Mouse (Mus musculus) midbrain, embryonic 15.5 days (tissue): ENCODE measurements around the gene Dmrtc1c2. TPM values are rescaled to one million over a fixed set of nuclear protein-coding genes. Genes with fewer than 3 reads are reported as not detected.
"Not testable (repeated sequence)": the region's sequence is repeated elsewhere in the genome, so short reads cannot be mapped to it uniquely, and the experiment has no call there.

Experiments used
- ATAC-seq: fragments of 200-750 bp; cut with Nextera tagmentation; replicated peaks from 2 replicates; pipeline ENCODE4 v1.8.0; 2017; ENCODE audit warnings: moderate TSS enrichment
- H3K27ac ChIP-seq: fragments of 300-500 bp; sonication (generic); 2 replicates; pipeline ENCODE4 v1.5.1; 2015; ENCODE audit warnings: mild to moderate bottlenecking, inconsistent platforms
- H3K27me3 ChIP-seq: fragments of 300-500 bp; sonication (generic); replicated peaks from 2 replicates; pipeline ENCODE4 v1.6.1; 2015; ENCODE audit warnings: inconsistent platforms
- H3K36me3 ChIP-seq: fragments of 300-500 bp; sonication (generic); replicated peaks from 2 replicates; pipeline ENCODE4 v1.6.1; 2015; ENCODE audit warnings: inconsistent platforms
- H3K4me1 ChIP-seq: fragments of 300-500 bp; sonication (generic); 2 replicates; pipeline ENCODE4 v1.6.1; 2015; ENCODE audit warnings: inconsistent platforms
- H3K4me2 ChIP-seq: fragments of 300-500 bp; sonication (generic); 2 replicates; pipeline ENCODE4 v1.6.1; 2015; ENCODE audit warnings: inconsistent platforms, mild to moderate bottlenecking, moderate library complexity
- H3K4me3 ChIP-seq: fragments of 300-500 bp; sonication (generic); 2 replicates; pipeline ENCODE4 v1.5.1; 2015; ENCODE audit warnings: mild to moderate bottlenecking, inconsistent platforms
- H3K9ac ChIP-seq: fragments of 300-500 bp; sonication (generic); 2 replicates; pipeline ENCODE4 v1.6.1; 2015; ENCODE audit warnings: mild to moderate bottlenecking, inconsistent platforms
- H3K9me3 ChIP-seq: fragments of 300-500 bp; sonication (generic); 2 replicates; pipeline ENCODE4 v1.6.1; 2016; ENCODE audit warnings: inconsistent platforms
- WGBS: fragments of 180-500 bp; shearing (Covaris S2); methylation state at CpG from one replicate; pipeline ENCODE4 v1.1.7; 2015; ENCODE audit warnings: mixed read lengths; 5-methylcytosine and 5-hydroxymethylcytosine counted together
- polyA plus RNA-seq: library from polyadenylated mRNA; unstranded; fragments of >200 nt; fragmentation: Nextera tagmentation; extraction: Ambion mirVana; gene quantifications from 2 replicates; pipeline ENCODE4 v1.2.1, GENCODE M21; 2015

The Dmrtc1c2 gene
- not detected in 2 replicates for polyA plus RNA-seq

DNA sequence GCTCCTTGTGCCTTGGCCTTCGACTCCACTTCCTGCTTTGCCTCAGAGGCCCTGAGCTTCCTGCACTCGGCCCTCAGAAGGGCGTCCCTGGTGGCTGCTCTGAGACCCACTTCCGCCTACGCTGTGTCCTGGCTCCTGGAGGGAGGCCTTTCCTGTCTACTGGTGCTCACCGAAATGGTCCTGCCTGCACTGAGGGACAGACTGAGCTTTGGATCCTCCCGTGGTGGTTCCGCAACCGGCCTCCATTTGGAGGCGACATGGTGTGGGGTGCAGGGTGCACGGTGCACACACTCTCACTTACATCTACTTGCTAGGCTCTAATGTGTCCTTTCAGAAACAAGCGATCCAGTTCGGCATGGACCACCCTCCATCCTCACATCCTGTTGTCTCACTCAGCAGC is at the start of gene Dmrtc1c2:
Gene Dmrtc1c2 (minus strand): TSS at position 101 of the 400 bp plus-strand sequence.
- not testable (repeated sequence) for ATAC-seq, H3K4me2 ChIP-seq
- WGBS = 100% methylated on average over 1 of the region's 13 CpGs

DNA sequence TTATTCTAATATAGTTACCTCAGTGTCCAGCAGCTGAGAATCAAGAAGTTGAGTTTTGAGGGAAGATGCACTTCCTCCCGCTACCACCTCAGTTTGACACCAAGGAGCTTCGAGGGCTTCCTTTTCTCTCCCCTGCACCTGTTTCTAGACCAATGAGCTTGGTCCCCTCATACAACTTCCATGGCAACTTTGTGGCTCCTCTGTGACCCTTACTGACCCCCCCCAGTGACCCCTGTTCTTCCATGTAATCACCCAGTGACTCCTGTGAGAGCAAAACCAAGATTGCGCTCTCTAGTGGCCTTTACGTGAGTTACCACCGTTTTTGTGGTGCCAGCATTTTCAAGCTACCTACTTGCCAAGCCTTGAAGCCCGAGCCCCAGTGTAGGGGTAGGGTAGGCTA is 13.5 kb upstream of the Dmrtc1c2 start, which contains the start of gene 1700031F05Rik:
Gene 1700031F05Rik (minus strand): TSS at position 101 of the 400 bp plus-strand sequence.
- no peaks in the 10 kb centered on the region for H3K4me1 ChIP-seq
- no peak within 1 kb of the TSS for H3K27ac ChIP-seq
- no peaks in the 10 kb centered on the region for H3K27me3 ChIP-seq
- WGBS = 88% methylated on average over 6 of the region's 6 CpGs
- H3K9ac ChIP-seq = no peak within 1 kb of the TSS
- ATAC-seq = no peak
- no peak within 1 kb of the TSS for H3K4me3 ChIP-seq
- H3K4me2 ChIP-seq = no peak within 1 kb of the TSS
- H3K9me3 ChIP-seq = no peaks in the 10 kb centered on the region
- no peaks in the 10 kb centered on the region for H3K36me3 ChIP-seq

More for the DNA sequence above, at the start of gene Dmrtc1c2:
- H3K4me3 ChIP-seq, H3K9me3 ChIP-seq, H3K4me1 ChIP-seq, H3K27me3 ChIP-seq, H3K9ac ChIP-seq, H3K27ac ChIP-seq, H3K36me3 ChIP-seq: not testable (repeated sequence)

DNA sequence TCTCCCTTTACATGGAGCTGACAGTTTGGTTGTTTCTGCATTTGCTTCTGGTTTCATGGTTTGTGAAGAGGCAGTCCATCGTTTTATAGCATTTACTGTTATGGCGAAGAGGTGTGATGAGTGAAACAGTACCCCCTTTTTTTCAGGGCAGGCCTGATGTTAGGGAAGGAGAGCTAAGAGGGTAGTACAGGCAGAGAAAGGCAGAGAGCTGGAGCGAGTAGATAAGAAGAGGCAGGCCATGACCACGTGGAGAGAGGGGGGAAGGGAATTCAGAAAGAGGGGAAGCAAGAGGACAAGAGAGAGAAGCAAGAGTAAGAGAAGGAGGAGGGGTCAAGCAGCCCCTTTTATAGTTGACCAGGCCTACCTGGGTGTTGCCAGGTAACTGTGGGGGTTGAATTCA is 42.1 kb downstream of the Dmrtc1c2 start:
- Histone ChIP-seq H3K4me3 (no peak overlapping the region), H3K9me3 (no peaks in the 10 kb centered on the region), H3K9ac (no peak overlapping the region), H3K4me1 (no peaks in the 10 kb centered on the region), H3K27me3 (peaks cover 2% of the 10 kb centered on the region), H3K36me3 (no peaks in the 10 kb centered on the region), H3K27ac (no peak overlapping the region), H3K4me2 (no peak overlapping the region)
- ATAC-seq = no peak
- WGBS = 57% methylated on average over 4 of the region's 4 CpGs

DNA sequence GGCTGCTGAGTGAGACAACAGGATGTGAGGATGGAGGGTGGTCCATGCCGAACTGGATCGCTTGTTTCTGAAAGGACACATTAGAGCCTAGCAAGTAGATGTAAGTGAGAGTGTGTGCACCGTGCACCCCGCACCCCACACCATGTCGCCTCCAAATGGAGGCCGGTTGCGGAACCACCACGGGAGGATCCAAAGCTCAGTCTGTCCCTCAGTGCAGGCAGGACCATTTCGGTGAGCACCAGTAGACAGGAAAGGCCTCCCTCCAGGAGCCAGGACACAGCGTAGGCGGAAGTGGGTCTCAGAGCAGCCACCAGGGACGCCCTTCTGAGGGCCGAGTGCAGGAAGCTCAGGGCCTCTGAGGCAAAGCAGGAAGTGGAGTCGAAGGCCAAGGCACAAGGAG is 51.8 kb downstream of the Dmrtc1c2 start, which contains the start of gene Dmrtc1c1:
Gene Dmrtc1c1 (plus strand): TSS at position 301 of the 400 bp plus-strand sequence.
- H3K36me3 ChIP-seq, H3K9me3 ChIP-seq, H3K4me1 ChIP-seq, H3K9ac ChIP-seq, ATAC-seq, H3K4me2 ChIP-seq, H3K27me3 ChIP-seq, H3K4me3 ChIP-seq, H3K27ac ChIP-seq: not testable (repeated sequence)
- 90% methylated on average over 2 of the region's 14 CpGs for WGBS

Other genes with a start within 250 kb of the Dmrtc1c2 start
- 7.5 and 8.1 TPM in 2 replicates for gene Phka1, start 210.4 kb downstream of the Dmrtc1c2 start, polyA plus RNA-seq
- not detected in 2 replicates for gene Gm3880, start 167.6 kb downstream of the Dmrtc1c2 start, polyA plus RNA-seq
- not detected in 2 replicates for gene Gm9112, start 147.0 kb downstream of the Dmrtc1c2 start, polyA plus RNA-seq
- gene Dmrtc1b, start 146.8 kb downstream of the Dmrtc1c2 start, polyA plus RNA-seq = not detected in 2 replicates
- gene Dmrtc1c1, start 51.7 kb downstream of the Dmrtc1c2 start, polyA plus RNA-seq = not detected in 2 replicates
- gene 1700031F05Rik, start 13.4 kb upstream of the Dmrtc1c2 start, polyA plus RNA-seq = not detected in 2 replicates
- gene Dmrtc1a, start 54.1 kb upstream of the Dmrtc1c2 start, polyA plus RNA-seq = 1.8 and 2.5 TPM in 2 replicates
- not detected in 2 replicates for gene 1700011M02Rik, start 54.3 kb upstream of the Dmrtc1c2 start, polyA plus RNA-seq
- gene 1700018G05Rik, start 73.8 kb upstream of the Dmrtc1c2 start, polyA plus RNA-seq = not detected in 2 replicates